19 mouse cellular contexts compared by ENCODE assay signal in the genomic region with DNA sequence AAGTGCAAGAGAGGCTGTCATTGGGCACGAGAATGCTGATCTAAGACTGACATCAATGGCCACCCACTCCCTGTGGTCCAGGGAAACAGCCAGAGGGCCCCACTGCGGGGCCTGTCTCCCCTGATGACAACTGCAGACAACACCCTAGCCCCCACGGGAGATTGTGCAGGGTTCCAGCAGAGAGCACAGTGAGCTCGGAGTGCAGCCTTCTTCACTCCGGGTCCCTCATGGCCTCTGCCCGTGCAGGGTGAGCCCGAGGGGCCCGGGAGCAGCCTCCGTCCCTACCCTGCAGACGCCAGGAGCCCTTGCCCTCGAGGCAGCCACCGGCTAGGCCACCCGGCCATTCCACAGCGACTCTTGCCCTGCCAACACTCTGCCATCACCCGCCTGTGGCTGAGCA.
DNase-seq lines count a peak whose midpoint lies in the region; ATAC-seq lines count a peak whose summit lies in the region.
"Had no signal": no experiment of that assay in that cellular context is flagged by ENCODE, and none has a peak within 500 bp of the region (broad histone marks: within the 10 kb centered on the region; RNA-seq: fewer than 3 reads in every experiment).

No protein-coding gene starts in this region.

- no peaks in the 10 kb centered on the region for H3K36me3 ChIP-seq in heart, embryonic 12.5 days
- no peaks in the 10 kb centered on the region for H3K36me3 ChIP-seq in heart, embryonic 10.5 days
- H3K36me3 ChIP-seq: G1E had no signal

- H3K27ac ChIP-seq in heart, embryonic 12.5 days (ENCODE audit: poor library complexity, severe bottlenecking): no peak overlapping the region
- H3K27ac ChIP-seq in heart, embryonic 10.5 days: no peak overlapping the region

- no peak for ATAC-seq in heart, embryonic 12.5 days (ENCODE audit: insufficient number of reproducible peaks, low FRiP score)
- ATAC-seq: activated CD4-positive, CD25-positive, alpha-beta regulatory T cell, adult 4 months; CD4-positive, CD25-positive, alpha-beta regulatory T cell, adult 4 months; Patski had no signal

- peak; percentile 78 for DNase-seq in heart, adult 11 months
- peak; percentile 64 for DNase-seq in heart, embryonic 10.5 days (ENCODE audit: low spot score)
- DNase-seq in heart, postnatal 4 days: no peak
- DNase-seq: adrenal gland, adult 2 months; adrenal gland, adult 8-10 months; adrenal gland, postnatal 10 days; adrenal gland, postnatal 14 days; adrenal gland, postnatal 25 days; adrenal gland, postnatal 36 days; B cell, adult 2 months; cerebellum, adult 11 months; cerebellum, adult 11-12 months; cerebellum, adult 18-20 months had no signal

- no peak overlapping the region for H3K4me2 ChIP-seq in heart, embryonic 12.5 days

- no peak overlapping the region for H3K9ac ChIP-seq in heart, embryonic 12.5 days

- no peaks in the 10 kb centered on the region for H3K4me1 ChIP-seq in heart, embryonic 12.5 days (replicated peaks)
- no peaks in the 10 kb centered on the region for H3K4me1 ChIP-seq in heart, embryonic 10.5 days

- H3K9me3 ChIP-seq in heart, embryonic 12.5 days (replicated peaks): peaks cover 5% of the 10 kb centered on the region; the same call in 1 of the 2 replicates
- no peaks in the 10 kb centered on the region for H3K9me3 ChIP-seq in heart, embryonic 10.5 days
- H3K9me3 ChIP-seq: G1E had no signal

- H3K27me3 ChIP-seq in heart, embryonic 12.5 days (replicated peaks): no peaks in the 10 kb centered on the region
- no peaks in the 10 kb centered on the region for H3K27me3 ChIP-seq in heart, embryonic 10.5 days (ENCODE audit: insufficient read depth, poor library complexity, severe bottlenecking)
- H3K27me3 ChIP-seq: CH12.LX had no signal

- WGBS in heart, embryonic 12.5 days: 77% methylated on average over 14 of the region's 15 CpGs
- WGBS in heart, embryonic 10.5 days: 85% methylated on average over 15 of the region's 15 CpGs

- H3K4me3 ChIP-seq in heart, embryonic 12.5 days: no peak overlapping the region
- no peak overlapping the region for H3K4me3 ChIP-seq in heart, embryonic 10.5 days
